Mouse (Mus musculus) hematopoietic multipotent progenitor cell, adult 10-12 weeks (in vitro differentiated cells): ENCODE data around the gene Rnf169. TPM values are rescaled to one million over a fixed set of nuclear protein-coding genes. Genes with fewer than 3 reads are reported as not detected.

ENCODE experiments used
- polyA plus RNA-seq: library from polyadenylated mRNA; stranded (reverse); fragments of >175 nt; gene quantifications from 2 replicates; pipeline ENCODE4 v1.2.3, GENCODE M21; 2012; ENCODE audit warnings: low replicate concordance

The Rnf169 gene
- polyA plus RNA-seq, result 4.6 and 5.7 TPM in 2 replicates

GRCm38 (mm10) chr7:99980132-99980591, at the start of gene Rnf169:
Gene Rnf169, minus strand, starts transcription at chr7:99980448.

GRCm38 (mm10) chr7:100005790-100006189, 25.5 kb upstream of the Rnf169 start, which contains the start of gene Chrdl2:
Gene Chrdl2, plus strand, starts transcription at chr7:100006172.

Other genes starting within 250 kb of the Rnf169 start
- not detected in 2 replicates for gene Olfr521, start 216.9 kb downstream of the Rnf169 start, polyA plus RNA-seq
- 2.0 and 3.5 TPM in 2 replicates for gene Neu3, start 152.0 kb downstream of the Rnf169 start, polyA plus RNA-seq
- gene Xrra1, start 121.3 kb downstream of the Rnf169 start, polyA plus RNA-seq, result 0.06 and 0.12 TPM in 2 replicates
- 52.8 and 100 TPM in 2 replicates for gene Spcs2, start 117.0 kb downstream of the Rnf169 start, polyA plus RNA-seq
- gene Chrdl2, start 25.7 kb upstream of the Rnf169 start, polyA plus RNA-seq, result not detected in 2 replicates
- gene Pold3, start 141.1 kb upstream of the Rnf169 start, polyA plus RNA-seq, result 6.0 and 10.6 TPM in 2 replicates
- gene Lipt2, start 178.8 kb upstream of the Rnf169 start, polyA plus RNA-seq, result 1.9 and 4.6 TPM in 2 replicates
- gene Kcne3, start 196.1 kb upstream of the Rnf169 start, polyA plus RNA-seq, result not detected in 2 replicates
- gene Pgm2l1, start 246.9 kb upstream of the Rnf169 start, polyA plus RNA-seq, result 8.5 and 14.8 TPM in 2 replicates